Mouse (Mus musculus) CH12.LX (cell line): Measurements from ENCODE around the gene Lbr.

Experiments
- CTCF ChIP-seq, 2 experiments: IDR thresholded peaks in 1 of 2; conservative IDR thresholded peaks in 1 of 2; 2 replicates each; pipeline ENCODE4 v1.5.1; 2011 to 2012; ENCODE audit warnings: low read depth in 2 of 2, low read length in 2 of 2, improper control_type of control experiment in 1 of 2, inconsistent platforms in 1 of 2, mild to moderate bottlenecking in 1 of 2, moderate library complexity in 1 of 2
- ETS1 ChIP-seq: conservative IDR thresholded peaks from 2 replicates; pipeline ENCODE4 v1.6.1; 2012; ENCODE audit warnings: low read depth, mild to moderate bottlenecking, inconsistent platforms, low read length, improper control_type of control experiment, moderate library complexity
- IRF4 ChIP-seq: IDR thresholded peaks from 2 replicates; pipeline ENCODE4 v1.6.1; 2014; ENCODE audit warnings: low read depth, mild to moderate bottlenecking, inconsistent platforms, low read length, improper control_type of control experiment
- POLR2AphosphoS2 ChIP-seq: IDR thresholded peaks from 2 replicates; pipeline ENCODE4 v1.6.1; 2011; ENCODE audit warnings: low read depth, low read length, improper control_type of control experiment
- USF1 ChIP-seq: IDR thresholded peaks from 2 replicates; pipeline ENCODE4 v1.6.1; 2014; ENCODE audit warnings: low read depth, mild to moderate bottlenecking, inconsistent platforms, low read length, improper control_type of control experiment
- ZMIZ1 ChIP-seq: IDR thresholded peaks from 2 replicates; pipeline ENCODE4 v1.6.1; 2012; ENCODE audit warnings: low read depth, mild to moderate bottlenecking, inconsistent platforms, low read length, improper control_type of control experiment

GRCm38 (mm10) chr1:181881532-181881931 lies 38.7 kb upstream of the Lbr start:
- TF ChIP-seq ETS1 (no peak), CTCF (conservative IDR thresholded peaks at IDR 0.05 in 1 of 2, IDR thresholded peaks at IDR 0.05 in 1 of 2; ENCODE audit: low read depth in 2 of 2, low read length in 2 of 2) (peak; percentile 59 to 99), USF1 (no peak), POLR2AphosphoS2 (no peak), IRF4 (peak; percentile 62; the same call in 1 of the 2 replicates), ZMIZ1 (no peak)
